Mouse (Mus musculus) MEL (cell line): Measurements from ENCODE around the gene Ddx42. TPM values are rescaled to one million over a fixed set of nuclear protein-coding genes. Genes with fewer than 3 reads are reported as not detected.

Experiments
- DNase-seq: peaks from one replicate; pipeline ENCODE4 v3.0.0; 2011; ENCODE audit warnings: low read depth, low spot score
- H3K27ac ChIP-seq: 2 replicates; pipeline ENCODE4 v1.5.1; 2012; ENCODE audit warnings: low read depth, mild to moderate bottlenecking, control low read depth, low read length, moderate library complexity; ENCODE audit not compliant: control insufficient read depth
- H3K27me3 ChIP-seq, 2 experiments: fragments of 150-350 bp in 1 of 2; sonication (generic) in 1 of 2; 2 replicates each; pipeline ENCODE4 v1.6.1; 2012; ENCODE audit warnings: low read length in 2 of 2, mild to moderate bottlenecking in 2 of 2, improper control_type of control experiment in 1 of 2, moderate library complexity in 1 of 2; ENCODE audit not compliant: insufficient read depth in 2 of 2, control insufficient read depth in 1 of 2
- H3K36me3 ChIP-seq, 2 experiments: 2 replicates each; pipeline ENCODE4 v1.6.1; 2012 to 2014; ENCODE audit warnings: low read length in 2 of 2, improper control_type of control experiment in 1 of 2, inconsistent platforms in 1 of 2, mild to moderate bottlenecking in 1 of 2; ENCODE audit not compliant: insufficient read depth in 2 of 2, control insufficient read depth in 1 of 2
- H3K4me1 ChIP-seq, 2 experiments: fragments of 150-350 bp in 1 of 2; sonication (generic) in 1 of 2; 2 replicates each; pipeline ENCODE4 v1.6.1; 2012; ENCODE audit warnings: low read length in 2 of 2, improper control_type of control experiment in 1 of 2, mild to moderate bottlenecking in 1 of 2; ENCODE audit not compliant: insufficient read depth in 2 of 2, control insufficient read depth in 1 of 2
- H3K4me3 ChIP-seq, 2 experiments: fragments of 150-350 bp in 1 of 2; sonication (generic) in 1 of 2; 2 replicates each; pipeline ENCODE4 v1.5.1; 2012; ENCODE audit warnings: low read depth in 2 of 2, low read length in 2 of 2, mild to moderate bottlenecking in 2 of 2, moderate library complexity in 2 of 2, control low read depth in 1 of 2, improper control_type of control experiment in 1 of 2; ENCODE audit not compliant: control insufficient read depth in 1 of 2, insufficient read depth in 1 of 2
- H3K79me2 ChIP-seq: 2 replicates; pipeline ENCODE4 v1.6.1; 2012; ENCODE audit warnings: mild to moderate bottlenecking, low read length, moderate library complexity; ENCODE audit not compliant: control insufficient read depth, poor library complexity, insufficient read depth
- H3K9ac ChIP-seq: 2 replicates; pipeline ENCODE4 v1.6.1; 2012; ENCODE audit warnings: low read depth, mild to moderate bottlenecking, control low read depth, low read length, moderate library complexity; ENCODE audit not compliant: control insufficient read depth, poor library complexity, severe bottlenecking
- H3K9me3 ChIP-seq: fragments of 150-350 bp; sonication (generic); replicated peaks from 2 replicates; pipeline ENCODE4 v1.6.1; 2012; ENCODE audit warnings: mild to moderate bottlenecking, low read length, improper control_type of control experiment, moderate library complexity; ENCODE audit not compliant: insufficient read depth
- BHLHE40 ChIP-seq: IDR thresholded peaks from 2 replicates; pipeline ENCODE4 v1.6.1; 2012; ENCODE audit warnings: low read depth, mild to moderate bottlenecking, inconsistent platforms, low read length, improper control_type of control experiment, borderline replicate concordance
- CHD1 ChIP-seq: IDR thresholded peaks from 2 replicates; pipeline ENCODE4 v1.6.1; 2012; ENCODE audit warnings: low read depth, mild to moderate bottlenecking, inconsistent platforms, low read length, improper control_type of control experiment
- E2F4 ChIP-seq: IDR thresholded peaks from 2 replicates; pipeline ENCODE4 v1.6.1; 2011; ENCODE audit warnings: low read depth, low read length, improper control_type of control experiment, borderline replicate concordance
- ELF1 ChIP-seq: IDR thresholded peaks from 2 replicates; pipeline ENCODE4 v1.6.1; 2014; ENCODE audit warnings: low read depth, mild to moderate bottlenecking, inconsistent platforms, low read length, improper control_type of control experiment, moderate library complexity
- EP300 ChIP-seq, 2 experiments: IDR thresholded peaks; 2 replicates each; pipeline ENCODE4 v1.6.1; 2011; ENCODE audit warnings: improper control_type of control experiment in 2 of 2, low read length in 2 of 2, low read depth in 1 of 2, mild to moderate bottlenecking in 1 of 2
- ETS1 ChIP-seq: IDR thresholded peaks from 2 replicates; pipeline ENCODE4 v1.6.1; 2012; ENCODE audit warnings: low read depth, mild to moderate bottlenecking, inconsistent platforms, low read length, improper control_type of control experiment, moderate library complexity
- GATA1 ChIP-seq: IDR thresholded peaks from 2 replicates; pipeline ENCODE4 v1.6.1; 2011; ENCODE audit warnings: low read depth, low read length, improper control_type of control experiment
- HCFC1 ChIP-seq: IDR thresholded peaks from 2 replicates; pipeline ENCODE4 v1.6.1; 2012; ENCODE audit warnings: low read depth, mild to moderate bottlenecking, inconsistent platforms, low read length, improper control_type of control experiment, moderate library complexity
- JUND ChIP-seq: IDR thresholded peaks from 2 replicates; pipeline ENCODE4 v1.6.1; 2011; ENCODE audit warnings: low read depth, mild to moderate bottlenecking, improper control_type of control experiment, low read length
- KAT2A ChIP-seq: conservative IDR thresholded peaks from 2 replicates; pipeline ENCODE4 v1.6.1; 2012; ENCODE audit warnings: low read depth, low read length, improper control_type of control experiment, inconsistent platforms
- MAFK ChIP-seq: IDR thresholded peaks from 2 replicates; pipeline ENCODE4 v1.6.1; 2011; ENCODE audit warnings: low read depth, mild to moderate bottlenecking, low read length, improper control_type of control experiment, borderline replicate concordance
- MAZ ChIP-seq: IDR thresholded peaks from 2 replicates; pipeline ENCODE4 v1.6.1; 2012; ENCODE audit warnings: low read depth, mild to moderate bottlenecking, inconsistent platforms, low read length, improper control_type of control experiment
- MEF2A ChIP-seq: IDR thresholded peaks from 2 replicates; pipeline ENCODE4 v1.6.1; 2014; ENCODE audit warnings: low read depth, mild to moderate bottlenecking, inconsistent platforms, low read length, improper control_type of control experiment; ENCODE audit not compliant: poor library complexity, insufficient replicate concordance, severe bottlenecking; ENCODE audit errors: extremely low read depth
- MXI1 ChIP-seq: IDR thresholded peaks from 2 replicates; pipeline ENCODE4 v1.6.1; 2011; ENCODE audit warnings: mild to moderate bottlenecking, low read depth, low read length, improper control_type of control experiment
- MYB ChIP-seq: IDR thresholded peaks from 2 replicates; pipeline ENCODE4 v1.6.1; 2011; ENCODE audit warnings: mild to moderate bottlenecking, low read depth, low read length, improper control_type of control experiment
- MYC ChIP-seq: IDR thresholded peaks from 2 replicates; pipeline ENCODE4 v1.6.1; 2011; ENCODE audit warnings: low read depth, mild to moderate bottlenecking, low read length, improper control_type of control experiment, moderate library complexity
- NELFE ChIP-seq: IDR thresholded peaks from 2 replicates; pipeline ENCODE4 v1.6.1; 2011; ENCODE audit warnings: low read depth, low read length, improper control_type of control experiment
- NRF1 ChIP-seq: IDR thresholded peaks from 2 replicates; pipeline ENCODE4 v1.6.1; 2014; ENCODE audit warnings: low read depth, mild to moderate bottlenecking, inconsistent platforms, low read length, improper control_type of control experiment, moderate library complexity; ENCODE audit not compliant: poor library complexity, insufficient read depth, severe bottlenecking
- POLR2A ChIP-seq, 2 experiments: IDR thresholded peaks; 2 replicates each; pipeline ENCODE4 v1.6.1; 2011 to 2012; ENCODE audit warnings: low read length in 2 of 2, mild to moderate bottlenecking in 2 of 2, control low read depth in 1 of 2, improper control_type of control experiment in 1 of 2, low read depth in 1 of 2, moderate library complexity in 1 of 2; ENCODE audit not compliant: control insufficient read depth in 1 of 2, insufficient read depth in 1 of 2, poor library complexity in 1 of 2
- POLR2AphosphoS2 ChIP-seq: IDR thresholded peaks from 2 replicates; pipeline ENCODE4 v1.6.1; 2011; ENCODE audit warnings: low read length, improper control_type of control experiment
- POLR2AphosphoS5 ChIP-seq: IDR thresholded peaks from 2 replicates; pipeline ENCODE4 v1.6.1; 2012; ENCODE audit warnings: low read depth, borderline replicate concordance, mild to moderate bottlenecking, inconsistent platforms, low read length, moderate library complexity, mixed read lengths
- RAD21 ChIP-seq: IDR thresholded peaks from 2 replicates; pipeline ENCODE4 v1.6.1; 2011; ENCODE audit warnings: mild to moderate bottlenecking, low read depth, low read length, improper control_type of control experiment
- RCOR1 ChIP-seq: IDR thresholded peaks from 2 replicates; pipeline ENCODE4 v1.6.1; 2012; ENCODE audit warnings: low read depth, mild to moderate bottlenecking, inconsistent platforms, low read length, improper control_type of control experiment
- SIN3A ChIP-seq: IDR thresholded peaks from 2 replicates; pipeline ENCODE4 v1.6.1; 2012; ENCODE audit warnings: low read length, improper control_type of control experiment, inconsistent platforms
- SMC3 ChIP-seq: IDR thresholded peaks from 2 replicates; pipeline ENCODE4 v1.6.1; 2011; ENCODE audit warnings: low read depth, low read length, improper control_type of control experiment
- TAL1 ChIP-seq: IDR thresholded peaks from 2 replicates; pipeline ENCODE4 v1.6.1; 2012; ENCODE audit warnings: mild to moderate bottlenecking, inconsistent platforms, low read length, moderate library complexity, mixed read lengths
- TBP ChIP-seq: IDR thresholded peaks from 2 replicates; pipeline ENCODE4 v1.8.0; 2011; ENCODE audit warnings: low read depth, low read length, improper control_type of control experiment
- TCF12 ChIP-seq: IDR thresholded peaks from 2 replicates; pipeline ENCODE4 v1.6.1; 2014; ENCODE audit warnings: low read depth, mild to moderate bottlenecking, inconsistent platforms, low read length, improper control_type of control experiment, moderate library complexity
- UBTF ChIP-seq: IDR thresholded peaks from 2 replicates; pipeline ENCODE4 v1.6.1; 2012; ENCODE audit warnings: low read depth, mild to moderate bottlenecking, inconsistent platforms, low read length, improper control_type of control experiment, moderate library complexity, borderline replicate concordance; ENCODE audit not compliant: insufficient read depth
- USF1 ChIP-seq: IDR thresholded peaks from 2 replicates; pipeline ENCODE4 v1.6.1; 2014; ENCODE audit warnings: low read depth, mild to moderate bottlenecking, inconsistent platforms, low read length, improper control_type of control experiment, moderate library complexity
- USF2 ChIP-seq, 2 experiments: IDR thresholded peaks; 2 replicates each; pipeline ENCODE4 v1.6.1; 2011 to 2012; ENCODE audit warnings: improper control_type of control experiment in 2 of 2, low read length in 2 of 2, borderline replicate concordance in 1 of 2, inconsistent platforms in 1 of 2, low read depth in 1 of 2, mild to moderate bottlenecking in 1 of 2; ENCODE audit not compliant: insufficient read depth in 1 of 2
- ZC3H11A ChIP-seq: IDR thresholded peaks from 2 replicates; pipeline ENCODE4 v1.6.1; 2012; ENCODE audit warnings: low read depth, mild to moderate bottlenecking, inconsistent platforms, low read length, improper control_type of control experiment
- ZKSCAN1 ChIP-seq: IDR thresholded peaks from 2 replicates; pipeline ENCODE4 v1.6.1; 2012; ENCODE audit warnings: low read depth, mild to moderate bottlenecking, inconsistent platforms, low read length, improper control_type of control experiment, moderate library complexity
- ZMIZ1 ChIP-seq: IDR thresholded peaks from 2 replicates; pipeline ENCODE4 v1.6.1; 2012; ENCODE audit warnings: low read depth, mild to moderate bottlenecking, inconsistent platforms, low read length, improper control_type of control experiment, moderate library complexity
- polyA plus RNA-seq, 2 experiments: library from polyadenylated mRNA; stranded (reverse) in 1 of 2; unstranded in 1 of 2; fragments of >175 nt in 1 of 2; fragments of >200 nt in 1 of 2; gene quantifications; 2 replicates each; pipeline versions ENCODE4 v1.2.1 to v1.2.4; 2012; ENCODE audit warnings: low replicate concordance in 2 of 2, low read depth in 1 of 2; ENCODE audit not compliant: insufficient read length in 2 of 2, insufficient read depth in 1 of 2, missing spikeins in 1 of 2
- total RNA-seq: library from RNA; depleted of rRNA; stranded (reverse); fragments of 300-350 nt; gene quantifications from 2 replicates; pipeline ENCODE4 v1.2.3, GENCODE M21; 2012

Gene Ddx42
- total and polyA plus RNA-seq, 3 experiments, result 56.1 to 57.7 TPM; not detected in 1

DNA sequence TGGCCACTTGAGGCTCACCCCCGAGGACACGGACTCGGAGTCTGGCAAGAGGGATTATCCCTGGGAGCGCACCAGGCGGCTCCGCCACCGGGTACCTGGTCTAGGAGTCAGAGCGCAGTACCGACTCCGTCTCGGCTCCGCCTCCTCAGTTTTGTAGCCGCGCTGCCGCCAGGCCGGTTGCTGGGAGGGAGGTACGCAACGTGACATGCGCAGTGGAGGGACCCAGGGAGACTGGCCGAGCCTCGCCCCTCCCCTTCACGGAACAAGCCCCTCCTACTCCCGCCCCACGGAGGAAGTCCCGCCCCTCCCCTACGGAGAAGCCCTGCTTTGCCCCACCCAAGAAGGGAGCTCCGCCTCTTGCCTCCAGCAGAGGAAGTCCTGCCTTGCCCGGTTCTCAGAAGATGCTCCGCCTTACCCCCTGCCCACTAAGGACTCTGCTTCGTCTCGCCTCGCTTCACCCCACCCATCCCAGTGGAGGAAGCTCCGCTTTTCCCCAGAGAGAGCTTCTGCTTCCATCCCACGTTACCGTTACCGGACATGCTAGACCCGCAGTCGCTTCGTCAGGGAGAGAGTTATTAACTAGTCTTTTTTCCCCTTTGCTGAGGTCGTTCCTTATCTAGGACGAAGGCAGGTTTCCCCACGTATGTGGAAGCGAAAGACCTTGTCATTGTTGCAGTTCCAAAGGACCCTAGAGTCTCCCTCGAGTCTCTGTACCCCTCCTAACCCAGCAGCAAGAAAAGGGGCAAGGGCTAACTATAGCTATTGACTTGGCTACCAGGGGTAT lies 23.2 kb upstream of the Ddx42 start:
- Histone ChIP-seq H3K9me3 (no peaks in the 10 kb centered on the region), H3K27ac (peak overlapping the region; percentile 86)
- no peak for TF ChIP-seq RAD21
- TF ChIP-seq SIN3A, result peak; percentile 59
- TF ChIP-seq ELF1, result peak; percentile 75
- peak; percentile 42; the same call in 1 of the 2 replicates for TF ChIP-seq E2F4
- TF ChIP-seq RCOR1, result peak; percentile 31; the same call in 1 of the 2 replicates
- peak; percentile 83 for TF ChIP-seq NELFE
- TF ChIP-seq MEF2A, result peak; percentile 36; the same call in 1 of the 2 replicates
- peak; percentile 91 to 97 for TF ChIP-seq POLR2A (IDR thresholded peaks at IDR 0.05; ENCODE audit: control insufficient read depth in 1 of 2, insufficient read depth in 1 of 2, low read depth in 1 of 2, low read length in 2 of 2, poor library complexity in 1 of 2)
- TF ChIP-seq ZMIZ1, result peak; percentile 93; the same call in 1 of the 2 replicates
- TF ChIP-seq TCF12, result no peak; the same call in 1 of the 2 replicates
- TF ChIP-seq POLR2AphosphoS5, result no peak
- TF ChIP-seq MYB, result peak; percentile 56; the same call in 1 of the 2 replicates
- TF ChIP-seq ZC3H11A, result no peak; the same call in 1 of the 2 replicates
- no peak for TF ChIP-seq MAFK
- no peak for TF ChIP-seq TAL1
- peak; percentile 19; the same call in 1 of the 2 replicates for TF ChIP-seq SMC3
- peak; percentile 34 for TF ChIP-seq USF1
- peak; percentile 74; the same call in 1 of the 2 replicates for TF ChIP-seq HCFC1
- peak; percentile 95 for TF ChIP-seq POLR2AphosphoS2
- TF ChIP-seq TBP, result peak; percentile 65; the same call in 1 of the 2 replicates
- no peak for TF ChIP-seq BHLHE40
- TF ChIP-seq KAT2A, result no peak
- peak; percentile 37; the same call in 1 of the 2 replicates for TF ChIP-seq ETS1
- peak; percentile 30; the same call in 1 of the 2 replicates for TF ChIP-seq CHD1
- 0 out of 2 replicates have a peak, but pooled peaks have one; percentile 15 for TF ChIP-seq JUND
- TF ChIP-seq USF2 (IDR thresholded peaks at IDR 0.05; ENCODE audit: borderline replicate concordance in 1 of 2, insufficient read depth in 1 of 2, low read depth in 1 of 2, low read length in 2 of 2), result no peak
- TF ChIP-seq UBTF, result no peak
- peak; percentile 80; the same call in 1 of the 2 replicates for TF ChIP-seq MAZ
- peak; percentile 90 for TF ChIP-seq NRF1
- TF ChIP-seq MXI1, result no peak
- no peak for TF ChIP-seq GATA1
- TF ChIP-seq EP300 (IDR thresholded peaks at IDR 0.05; ENCODE audit: low read depth in 1 of 2, low read length in 2 of 2), result peak; percentile 39 to 62; a peak in 1 of 4 replicates
- peak; percentile 62; the same call in 1 of the 2 replicates for TF ChIP-seq MYC
- TF ChIP-seq ZKSCAN1, result peak; percentile 33; the same call in 1 of the 2 replicates

More for the DNA sequence above, 23.2 kb upstream of the Ddx42 start:
- Histone ChIP-seq H3K4me1 (peaks cover 11 to 20% of the 10 kb centered on the region in 2 experiments), H3K9ac (peak overlapping the region; percentile 82), H3K4me3 (peak overlapping the region; percentile 74 to 89), H3K79me2 (peaks cover 2% of the 10 kb centered on the region; the same call in 1 of the 2 replicates), H3K36me3 (peaks cover 3 to 24% of the 10 kb centered on the region in 2 experiments; a peak in 3 of 4 replicates), H3K27me3 (no peaks in the 10 kb centered on the region)
- DNase-seq, result peak; percentile 99
